Mouse (Mus musculus) spleen, adult 2 months (tissue): Measurements from ENCODE around the gene Ehbp1. TPM values are rescaled to one million over a fixed set of nuclear protein-coding genes. Genes with fewer than 3 reads are reported as not detected.

Experiments
- DNase-seq, 2 experiments: peaks; one replicate each; pipeline versions ENCODE4 v3.0.0 to v3.0.0-alpha.2; 2012 to 2021; ENCODE audit warnings: low spot score in 2 of 2, low read depth in 1 of 2
- H3K27ac ChIP-seq: fragments of 200-500 bp; 2 replicates; pipeline ENCODE4 v1.5.1; 2012; ENCODE audit warnings: low read length, inconsistent platforms; ENCODE audit not compliant: insufficient read depth
- H3K27me3 ChIP-seq: fragments of 200-500 bp; 2 replicates; pipeline ENCODE4 v1.6.1; 2012; ENCODE audit warnings: mild to moderate bottlenecking, moderate library complexity, low read length, inconsistent platforms; ENCODE audit not compliant: control insufficient read depth, insufficient read depth
- H3K36me3 ChIP-seq: fragments of 200-500 bp; 2 replicates; pipeline ENCODE4 v1.6.1; 2012; ENCODE audit warnings: mild to moderate bottlenecking, low read length, inconsistent platforms; ENCODE audit not compliant: control insufficient read depth, insufficient read depth
- H3K4me1 ChIP-seq: fragments of 200-500 bp; 2 replicates; pipeline ENCODE4 v1.6.1; 2011; ENCODE audit warnings: inconsistent platforms; ENCODE audit not compliant: control insufficient read depth, insufficient read depth, insufficient read length
- H3K4me3 ChIP-seq: fragments of 200-500 bp; 2 replicates; pipeline ENCODE4 v1.5.1; 2011; ENCODE audit warnings: mild to moderate bottlenecking, inconsistent platforms; ENCODE audit not compliant: insufficient read depth, insufficient read length; ENCODE audit errors: extremely low read depth
- CTCF ChIP-seq: fragments of 200-500 bp; IDR thresholded peaks from 2 replicates; pipeline ENCODE4 v1.5.1; 2011; ENCODE audit warnings: mild to moderate bottlenecking, inconsistent platforms; ENCODE audit not compliant: insufficient read depth, insufficient read length, insufficient replicate concordance; ENCODE audit errors: extremely low read depth
- POLR2A ChIP-seq: fragments of 200-500 bp; IDR thresholded peaks from 2 replicates; pipeline ENCODE4 v1.6.1; 2011; ENCODE audit warnings: low read depth, low read length, inconsistent platforms
- WGBS: fragments of 180-500 bp; shearing (Covaris S2); methylation state at CpG from one replicate; pipeline ENCODE4 v1.1.7; 2018; 5-methylcytosine and 5-hydroxymethylcytosine counted together
- polyA plus RNA-seq: library from polyadenylated mRNA; depleted of rRNA; stranded (reverse); fragments of >200 nt; gene quantifications from 2 replicates; pipeline ENCODE4 v1.2.3, GENCODE M21; 2012

Gene Ehbp1
- polyA plus RNA-seq, 1 experiment = 0.36 TPM

- Histone ChIP-seq H3K4me1 (peaks cover 3% of the 10 kb centered on the region; the same call in 1 of the 2 replicates), H3K4me3 (no peak overlapping the region), H3K27ac (no peak overlapping the region), H3K27me3 (peaks cover 40% of the 10 kb centered on the region), H3K36me3 (no peaks in the 10 kb centered on the region)
- 8% methylated on average over 34 of the region's 34 CpGs for WGBS
- DNase-seq = no peak
- TF ChIP-seq POLR2A (no peak), CTCF (no peak)
These were observed 347.4 kb downstream of the Ehbp1 start for GRCm38 (mm10) chr11:21994377-21995370.

DNA sequence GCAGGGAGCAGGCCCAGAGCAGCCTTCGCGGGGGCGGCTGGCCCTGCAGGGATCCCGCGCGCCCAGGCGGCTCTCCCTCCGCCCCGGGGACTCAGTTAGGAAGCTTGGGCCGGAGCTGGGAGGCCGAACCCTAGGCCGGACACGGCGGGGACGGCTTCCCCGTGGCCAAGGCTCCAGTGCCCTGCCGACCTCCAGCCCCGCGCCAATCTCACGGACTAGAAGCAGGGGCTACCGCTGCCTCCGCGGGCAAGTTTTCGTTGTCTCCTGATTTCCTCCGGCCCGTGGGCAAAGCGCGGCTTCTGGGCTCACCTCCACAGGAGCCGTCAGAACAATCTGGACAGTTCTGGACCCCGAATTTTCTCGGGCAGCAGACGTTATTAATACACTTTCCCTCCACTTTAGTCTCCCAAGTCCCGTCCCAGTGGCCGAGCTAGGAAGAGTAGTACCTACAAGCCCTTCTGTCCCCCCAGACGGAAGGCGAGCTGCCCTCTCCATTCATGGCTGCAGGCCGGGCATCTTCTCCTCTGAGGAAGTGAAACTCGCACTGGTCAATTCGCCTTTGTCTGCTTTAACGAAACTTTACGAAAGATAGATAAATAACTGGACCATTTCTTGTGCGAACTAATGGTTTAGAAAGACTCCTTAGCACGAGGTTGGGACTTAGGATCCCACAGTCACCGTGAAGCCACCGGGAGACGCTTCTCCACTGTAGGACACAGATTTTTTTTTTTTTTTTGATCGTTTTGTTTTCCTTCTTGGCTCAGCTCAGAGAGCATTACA lies 348.3 kb downstream of the Ehbp1 start:
- Histone ChIP-seq H3K27ac (no peak overlapping the region), H3K36me3 (no peaks in the 10 kb centered on the region), H3K27me3 (peaks cover 40% of the 10 kb centered on the region), H3K4me1 (peaks cover 3% of the 10 kb centered on the region; the same call in 1 of the 2 replicates), H3K4me3 (no peak overlapping the region)
- 4% methylated on average over 43 of the region's 47 CpGs for WGBS
- DNase-seq = no peak
- no peak for TF ChIP-seq POLR2A
- no peak for TF ChIP-seq CTCF

GRCm38 (mm10) chr11:21992761-21993596 lies 349.1 kb downstream of the Ehbp1 start:
- WGBS = 9% methylated on average over 93 of the region's 96 CpGs
- peaks cover 35% of the 10 kb centered on the region for H3K27me3 ChIP-seq

GRCm38 (mm10) chr11:21988398-21988946 lies 353.6 kb downstream of the Ehbp1 start:
- TF ChIP-seq POLR2A = no peak
- no peak for TF ChIP-seq CTCF
- Histone ChIP-seq H3K36me3 (no peaks in the 10 kb centered on the region), H3K27ac (no peak overlapping the region), H3K4me1 (no peaks in the 10 kb centered on the region; the same call in 1 of the 2 replicates), H3K4me3 (no peak overlapping the region), H3K27me3 (peaks cover 10% of the 10 kb centered on the region)
- DNase-seq = no peak
- WGBS = 78% methylated on average over 1 of the region's 1 CpGs

More at GRCm38 (mm10) chr11:21992761-21993596, 349.1 kb downstream of the Ehbp1 start:
- peaks cover 3% of the 10 kb centered on the region; the same call in 1 of the 2 replicates for H3K4me1 ChIP-seq
- H3K4me3 ChIP-seq = no peak overlapping the region
- H3K27ac ChIP-seq = no peak overlapping the region
- TF ChIP-seq CTCF = no peak
- TF ChIP-seq POLR2A = no peak
- no peak for DNase-seq
- H3K36me3 ChIP-seq = no peaks in the 10 kb centered on the region

DNA sequence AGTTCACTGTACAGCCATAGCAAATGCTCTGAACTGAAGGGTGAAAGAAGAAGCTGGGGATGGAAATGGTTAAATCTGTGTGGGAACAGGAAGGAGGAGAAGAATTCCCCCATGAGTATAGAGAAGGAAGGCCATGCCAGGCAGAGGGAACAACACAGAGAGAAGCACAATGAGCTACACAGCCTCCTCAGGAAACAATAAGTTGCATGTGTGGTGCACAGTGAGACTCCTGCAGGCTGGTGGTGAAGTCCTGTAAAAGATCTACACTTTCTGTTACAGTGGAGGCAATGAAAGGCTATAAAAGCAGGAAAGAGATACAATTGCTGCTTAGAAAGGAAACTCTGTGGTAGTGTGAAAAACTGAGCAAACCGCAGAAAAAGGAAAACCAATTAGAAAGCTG lies 357.0 kb downstream of the Ehbp1 start:
- TF ChIP-seq POLR2A (no peak), CTCF (no peak)
- no peak overlapping the region for H3K27ac ChIP-seq
- peaks cover 3% of the 10 kb centered on the region; the same call in 1 of the 2 replicates for H3K27me3 ChIP-seq
- DNase-seq = no peak
- no peak overlapping the region for H3K4me3 ChIP-seq
- H3K4me1 ChIP-seq = no peaks in the 10 kb centered on the region
- WGBS = 0% methylated on average over 1 of the region's 1 CpGs
- no peaks in the 10 kb centered on the region for H3K36me3 ChIP-seq
